Mouse (Mus musculus): Measurements from ENCODE around the gene Erp27.
"Not testable (repeated sequence)": the region's sequence is repeated elsewhere in the genome, so short reads cannot be mapped to it uniquely, and the experiment has no call there.

The Erp27 gene

GRCm38 (mm10) chr6:136922080-136922479 lies at the start of gene Erp27:
TSS of gene Erp27 (minus strand) at chr6:136922180.
- no peak for DNase-seq (ENCODE audit: low spot score)

- DNase-seq (ENCODE audit: low spot score), result not testable (repeated sequence)
Observed at GRCm38 (mm10) chr6:136968877-136969276, 46.9 kb upstream of the Erp27 start.

- no peak for DNase-seq (ENCODE audit: low spot score)
Observed at GRCm38 (mm10) chr6:136967466-136967865, 45.5 kb upstream of the Erp27 start.

GRCm38 (mm10) chr6:136965912-136966311 lies 43.9 kb upstream of the Erp27 start:
- no peak for DNase-seq (ENCODE audit: low spot score)

GRCm38 (mm10) chr6:136964609-136965510 lies 42.9 kb upstream of the Erp27 start:
- no peak for DNase-seq (ENCODE audit: low spot score)

GRCm38 (mm10) chr6:136962957-136963356 lies 41.0 kb upstream of the Erp27 start:
- DNase-seq (ENCODE audit: low spot score), result no peak

GRCm38 (mm10) chr6:136959131-136959530 lies 37.2 kb upstream of the Erp27 start:
- no peak for DNase-seq (ENCODE audit: low spot score)

- no peak for DNase-seq (ENCODE audit: low spot score)
Observed at GRCm38 (mm10) chr6:136957062-136957461, 35.1 kb upstream of the Erp27 start.

- DNase-seq (ENCODE audit: low spot score), result no peak
Observed at GRCm38 (mm10) chr6:136955240-136955639, 33.3 kb upstream of the Erp27 start.

GRCm38 (mm10) chr6:136954715-136955114 lies 32.7 kb upstream of the Erp27 start:
- DNase-seq (ENCODE audit: low spot score), result no peak

GRCm38 (mm10) chr6:136954192-136954591 lies 32.2 kb upstream of the Erp27 start:
- DNase-seq (ENCODE audit: low spot score), result no peak

- DNase-seq (ENCODE audit: low spot score), result no peak
Observed at GRCm38 (mm10) chr6:136952930-136953329, 30.9 kb upstream of the Erp27 start.

- DNase-seq (ENCODE audit: low spot score), result no peak
Observed at GRCm38 (mm10) chr6:136950171-136950570, 28.2 kb upstream of the Erp27 start.

GRCm38 (mm10) chr6:136947716-136948115 lies 25.7 kb upstream of the Erp27 start:
- DNase-seq (ENCODE audit: low spot score), result no peak

GRCm38 (mm10) chr6:136946943-136947342 lies 25.0 kb upstream of the Erp27 start:
- no peak for DNase-seq (ENCODE audit: low spot score)

- no peak for DNase-seq (ENCODE audit: low spot score)
Observed at GRCm38 (mm10) chr6:136946241-136946640, 24.3 kb upstream of the Erp27 start.

- no peak for DNase-seq (ENCODE audit: low spot score)
Observed at GRCm38 (mm10) chr6:136944511-136944910, 22.5 kb upstream of the Erp27 start.

GRCm38 (mm10) chr6:136943392-136943791 lies 21.4 kb upstream of the Erp27 start:
- DNase-seq (ENCODE audit: low spot score), result no peak

- DNase-seq (ENCODE audit: low spot score), result no peak
Observed at GRCm38 (mm10) chr6:136942280-136942679, 20.3 kb upstream of the Erp27 start.

GRCm38 (mm10) chr6:136941051-136942021 lies 19.4 kb upstream of the Erp27 start, which contains the start of gene Arhgdib:
TSS of gene Arhgdib (minus strand) at chr6:136941899.
- DNase-seq (ENCODE audit: low spot score), result no peak

- DNase-seq (ENCODE audit: low spot score), result no peak
Observed at GRCm38 (mm10) chr6:136940188-136940960, 18.4 kb upstream of the Erp27 start.

Measured in urinary bladder, postnatal 10 days (tissue).